Mouse (Mus musculus): ENCODE data around the gene Icmt.
A peak's percentile ranks its signal among the peaks of the same experiment; 100 is the strongest.

Gene Icmt

DNA sequence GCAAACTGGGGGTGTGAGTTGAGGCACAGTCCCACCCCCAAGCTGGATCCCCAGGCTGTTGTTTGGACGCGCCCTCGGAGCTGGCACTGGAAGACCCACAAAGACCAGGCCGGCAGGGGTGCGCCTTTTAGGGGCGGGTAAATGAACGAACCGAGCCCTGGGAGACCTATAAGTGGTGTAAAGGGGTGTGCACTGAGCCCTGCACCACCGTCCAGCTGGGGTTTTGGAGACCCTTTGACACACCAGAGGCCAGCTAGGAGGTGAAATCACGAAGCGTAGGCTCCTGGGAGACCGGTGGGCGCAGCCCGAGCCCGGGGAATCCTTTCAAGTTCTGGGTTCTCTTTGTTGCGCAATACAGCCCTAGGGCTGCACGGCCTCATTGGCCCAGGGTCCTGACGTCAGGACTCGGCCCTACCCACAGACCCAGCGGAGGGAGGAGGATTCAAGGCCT is 22.3 kb upstream of the Icmt start:
- peak; percentile 69 for DNase-seq (ENCODE audit: low read depth, low spot score)

DNA sequence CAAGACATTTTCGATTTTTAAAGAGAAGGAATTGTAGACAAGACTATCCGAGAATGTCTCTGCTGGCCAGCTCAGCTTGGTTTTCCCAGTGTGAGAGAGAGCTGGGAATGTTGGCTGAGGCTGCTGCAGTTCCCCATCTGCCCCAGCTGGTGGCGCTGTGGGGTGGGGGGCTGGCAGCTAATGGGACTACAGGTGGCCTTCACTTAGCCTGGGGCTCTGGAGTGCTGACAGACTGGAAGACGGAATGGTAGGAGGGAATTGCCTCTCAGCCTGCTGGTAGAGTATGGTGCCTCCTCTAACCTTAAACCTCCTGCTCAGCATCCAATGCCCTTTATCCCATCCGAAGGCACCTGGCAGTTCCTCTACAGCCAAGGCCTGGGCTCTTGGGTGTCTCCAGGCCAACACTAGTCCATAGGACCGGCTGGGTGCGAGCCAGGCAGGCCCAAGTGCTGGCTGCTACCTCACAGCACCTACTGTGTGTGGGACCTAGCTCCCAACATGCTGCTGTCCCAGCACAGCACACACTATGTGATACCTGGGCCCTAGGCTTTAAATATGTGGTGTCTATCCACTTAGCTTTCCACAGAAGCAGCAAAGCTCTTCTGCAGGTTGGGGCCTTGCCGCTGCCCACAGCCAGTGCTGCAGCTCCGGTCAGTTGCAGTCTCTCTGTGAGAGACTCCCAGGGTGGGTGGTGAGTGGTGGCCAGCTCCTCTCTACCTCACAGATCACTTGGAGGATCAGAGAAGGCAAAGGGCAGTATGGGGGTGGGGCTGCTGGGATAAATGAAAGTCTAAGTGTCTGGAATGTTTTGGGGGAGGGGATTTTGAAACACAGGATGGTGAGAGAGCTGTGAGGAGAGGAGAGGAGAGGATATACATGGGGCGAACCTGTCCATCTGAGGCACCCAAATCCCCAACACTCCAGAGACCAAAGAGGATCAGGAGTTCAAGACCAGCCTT is 20.4 kb upstream of the Icmt start:
- peak; percentile 75 for DNase-seq (ENCODE audit: low read depth, low spot score)

DNA sequence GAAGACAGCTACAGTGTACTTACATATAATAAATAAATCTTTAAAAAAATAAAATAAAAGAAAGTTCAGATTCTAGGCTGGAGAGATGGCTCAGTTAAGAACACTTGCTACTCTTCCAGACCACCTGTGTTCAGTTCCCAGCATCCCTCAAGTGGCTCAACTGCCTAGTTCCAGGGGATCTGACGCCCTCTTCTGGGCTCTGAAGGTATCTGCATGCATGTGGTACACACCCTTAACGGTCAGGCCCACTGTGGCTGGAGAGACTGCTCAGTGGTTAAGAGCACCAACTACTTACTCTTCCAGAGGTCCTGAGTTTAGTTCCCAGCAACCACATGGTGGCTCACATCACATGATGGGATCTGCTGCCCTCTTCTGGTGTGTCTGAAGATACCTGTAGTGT is 19.1 kb upstream of the Icmt start:
- no peak for DNase-seq (ENCODE audit: low read depth, low spot score)

DNA sequence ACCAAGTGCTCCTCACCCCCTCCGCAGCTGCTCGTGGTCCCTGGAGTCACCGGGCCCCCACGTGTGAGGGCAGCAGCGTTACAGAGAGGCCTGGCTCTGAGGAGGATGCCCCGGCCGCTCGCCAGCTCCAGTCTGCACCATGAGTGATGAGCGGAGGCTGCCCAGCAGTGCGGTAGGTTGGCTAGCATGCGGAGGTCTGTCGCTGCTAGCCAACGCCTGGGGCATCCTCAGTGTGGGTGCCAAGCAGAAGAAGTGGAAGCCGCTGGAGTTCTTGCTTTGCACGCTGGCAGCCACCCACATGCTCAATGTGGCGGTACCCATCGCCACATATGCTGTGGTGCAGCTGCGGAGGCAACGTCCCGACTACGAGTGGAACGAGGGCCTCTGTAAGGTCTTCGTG is 18.0 kb upstream of the Icmt start:
- DNase-seq (ENCODE audit: low read depth, low spot score) = peak; percentile 81

DNA sequence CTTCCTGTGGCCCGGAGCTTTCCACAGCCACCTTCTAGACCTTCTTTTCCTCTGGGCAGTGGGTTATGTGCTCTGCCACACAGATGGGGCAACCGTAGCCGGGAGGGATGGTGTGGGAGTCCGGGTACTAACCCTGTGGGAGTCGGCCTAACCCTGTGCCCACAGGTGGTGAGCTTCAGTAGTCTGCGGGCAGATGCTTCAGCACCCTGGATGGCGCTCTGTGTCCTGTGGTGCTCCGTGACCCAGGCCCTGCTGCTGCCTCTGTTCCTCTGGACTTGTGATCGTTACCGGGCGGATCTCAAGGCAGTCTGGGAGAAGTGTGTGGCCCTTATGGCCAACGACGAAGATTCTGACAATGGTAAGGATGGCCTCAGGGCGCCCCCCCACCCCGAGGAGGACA is 15.4 kb upstream of the Icmt start:
- no peak for DNase-seq (ENCODE audit: low read depth, low spot score)

DNA sequence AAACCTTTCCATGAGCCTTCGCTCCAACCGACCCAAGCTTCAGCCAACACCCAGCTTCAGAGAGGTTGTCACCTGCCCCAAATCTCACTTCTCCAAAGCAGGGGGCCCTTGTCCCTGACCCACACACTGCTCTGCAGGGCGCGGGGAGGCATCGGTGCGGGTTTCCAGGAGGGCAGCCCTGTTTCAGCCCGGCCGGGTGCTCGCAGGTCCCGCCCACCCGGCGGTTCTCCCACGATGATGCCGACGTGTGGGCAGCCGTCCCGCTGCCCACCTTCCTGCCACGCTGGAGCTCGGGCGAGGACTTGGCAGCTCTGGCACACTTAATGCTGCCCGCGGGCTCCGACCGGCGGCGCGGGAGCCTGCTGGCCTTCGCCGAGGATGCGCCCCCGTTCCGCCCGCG is 14.3 kb upstream of the Icmt start:
- no peak for DNase-seq (ENCODE audit: low read depth, low spot score)

DNA sequence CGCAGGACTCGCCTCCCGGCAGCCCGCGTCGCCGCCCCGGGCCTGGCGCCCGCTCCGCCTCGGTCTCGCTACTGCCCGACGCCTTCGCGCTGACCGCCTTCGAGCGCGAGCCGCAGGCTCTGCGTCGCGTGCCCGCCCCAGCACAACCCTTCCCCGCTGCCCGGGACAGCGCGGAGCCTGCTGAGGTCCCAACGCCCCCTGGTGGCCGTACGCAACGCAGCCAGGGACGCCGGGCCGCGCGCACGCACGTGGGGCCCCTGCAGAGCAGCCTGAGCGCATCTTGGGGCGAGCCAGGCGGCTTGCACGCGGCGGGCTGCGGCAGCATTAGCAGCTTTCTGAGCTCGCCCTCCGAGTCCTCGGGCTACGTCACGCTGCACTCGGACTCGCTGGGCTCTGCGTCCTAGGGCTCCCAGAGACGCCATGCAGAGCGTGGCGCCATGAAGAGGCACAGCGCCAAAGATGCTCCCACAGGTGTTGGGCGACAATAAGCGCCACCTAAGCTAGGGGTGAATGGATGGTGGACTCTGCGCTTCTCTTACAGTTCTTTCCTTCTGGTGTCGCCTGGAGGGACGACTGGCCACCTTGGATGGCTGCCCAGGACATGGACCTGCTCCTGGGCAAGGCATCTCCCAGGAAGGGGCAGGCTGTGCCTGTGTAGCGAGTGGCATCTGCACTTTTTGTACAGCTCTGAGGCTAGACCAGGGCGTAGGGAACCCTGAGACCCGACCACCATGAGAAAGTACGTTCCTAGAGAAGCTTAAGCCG is 13.7 kb upstream of the Icmt start:
- DNase-seq (ENCODE audit: low read depth, low spot score) = peak; percentile 91

DNA sequence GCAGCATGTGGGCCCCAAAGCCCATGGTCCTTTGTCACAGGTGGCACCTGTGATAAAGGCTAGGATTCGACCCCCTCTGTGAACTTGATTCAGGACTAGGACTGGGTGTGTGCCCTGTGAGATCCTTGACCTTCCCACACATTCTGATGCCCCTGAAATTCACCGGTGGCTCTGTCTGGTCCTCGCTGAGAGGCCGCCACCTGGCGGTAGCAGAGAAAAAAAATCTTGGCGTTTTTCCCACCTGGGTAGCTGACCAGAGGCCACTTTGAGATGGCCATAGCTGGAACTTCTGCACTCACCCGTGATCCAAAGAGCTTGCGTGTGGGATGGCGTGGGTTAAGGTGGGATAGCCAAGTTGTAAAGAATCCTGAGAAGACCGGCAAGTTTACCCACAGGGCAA is 11.5 kb upstream of the Icmt start:
- DNase-seq (ENCODE audit: low read depth, low spot score) = peak; percentile 90

DNA sequence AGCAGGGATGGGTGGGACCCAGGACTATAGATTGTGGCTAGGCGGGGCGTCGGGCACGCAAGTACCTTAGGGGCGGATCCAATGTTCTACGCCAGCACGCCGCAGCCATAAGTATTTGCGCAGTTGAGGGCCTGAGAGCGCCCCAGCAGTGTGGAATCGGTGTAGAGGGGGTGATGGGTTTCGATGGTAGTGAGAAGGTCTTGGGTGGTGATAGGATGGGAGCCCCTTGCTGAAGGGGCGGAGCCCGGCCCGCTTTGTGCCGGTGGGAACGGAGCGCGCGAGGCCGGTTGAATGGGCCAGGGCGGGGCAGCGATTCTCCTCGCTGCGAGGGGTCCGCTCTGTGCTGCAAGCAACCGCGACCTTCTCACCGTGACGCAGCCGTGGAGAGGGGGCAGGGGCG is 10.8 kb upstream of the Icmt start:
- DNase-seq (ENCODE audit: low read depth, low spot score) = peak; percentile 74

DNA sequence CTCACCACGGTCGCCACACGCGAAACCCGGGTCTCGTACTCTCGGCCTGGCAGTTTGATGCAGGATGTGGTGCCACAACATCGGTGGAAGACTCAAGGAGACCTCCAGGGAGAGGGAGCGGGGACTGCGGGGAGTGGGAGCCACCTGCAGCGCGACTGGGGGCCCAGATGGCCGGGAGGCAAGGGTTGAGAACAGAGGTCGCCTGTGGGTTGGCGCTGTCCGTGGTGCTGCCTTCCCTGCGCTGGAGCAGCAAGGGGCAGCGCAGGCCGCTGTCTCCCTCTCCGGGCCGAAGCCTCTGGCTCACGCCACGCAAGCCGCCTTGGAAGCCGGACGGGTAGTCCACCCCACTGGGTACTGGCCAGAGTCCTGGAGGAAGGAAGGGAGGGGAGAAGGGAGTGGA is 10.1 kb upstream of the Icmt start:
- DNase-seq (ENCODE audit: low read depth, low spot score) = peak; percentile 53

DNA sequence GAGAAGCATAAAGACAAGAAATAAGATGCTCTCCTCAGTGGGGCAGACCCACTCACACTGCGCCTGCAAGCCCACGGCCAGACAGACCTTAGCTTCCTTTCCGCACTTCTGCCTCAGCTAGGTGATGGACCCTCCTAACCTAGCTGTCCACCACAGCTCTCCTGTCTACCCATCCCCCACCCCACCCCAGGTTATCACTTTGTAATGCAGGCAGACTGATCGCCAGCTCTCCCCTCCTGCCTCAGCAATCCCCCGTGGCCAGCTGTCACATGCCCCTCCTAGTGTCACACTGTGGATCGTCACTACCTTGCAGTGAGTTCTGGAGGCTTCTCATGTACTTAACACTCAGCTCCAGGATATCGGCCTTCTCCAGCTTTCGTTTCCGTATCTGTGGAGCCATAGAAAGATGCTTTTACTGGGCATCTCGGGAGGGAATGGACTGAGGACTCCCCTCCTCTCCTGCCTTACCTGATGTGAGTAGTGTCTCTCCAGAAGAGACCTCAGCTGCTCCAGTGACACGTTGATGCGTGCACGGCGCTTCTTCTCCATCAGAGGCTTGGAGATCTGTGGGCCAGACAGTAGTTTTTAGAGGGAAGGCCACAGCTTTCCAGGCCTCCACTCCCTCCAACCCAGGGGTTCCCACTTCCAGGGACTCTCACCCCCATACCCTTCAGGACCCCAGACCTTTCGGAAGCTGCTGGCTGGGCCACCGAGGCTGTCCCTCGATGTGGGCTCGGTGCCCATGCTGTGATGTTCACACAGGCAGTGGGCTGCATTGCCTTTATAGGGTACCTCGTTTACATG is 9.5 kb upstream of the Icmt start:
- DNase-seq (ENCODE audit: low read depth, low spot score) = no peak

DNA sequence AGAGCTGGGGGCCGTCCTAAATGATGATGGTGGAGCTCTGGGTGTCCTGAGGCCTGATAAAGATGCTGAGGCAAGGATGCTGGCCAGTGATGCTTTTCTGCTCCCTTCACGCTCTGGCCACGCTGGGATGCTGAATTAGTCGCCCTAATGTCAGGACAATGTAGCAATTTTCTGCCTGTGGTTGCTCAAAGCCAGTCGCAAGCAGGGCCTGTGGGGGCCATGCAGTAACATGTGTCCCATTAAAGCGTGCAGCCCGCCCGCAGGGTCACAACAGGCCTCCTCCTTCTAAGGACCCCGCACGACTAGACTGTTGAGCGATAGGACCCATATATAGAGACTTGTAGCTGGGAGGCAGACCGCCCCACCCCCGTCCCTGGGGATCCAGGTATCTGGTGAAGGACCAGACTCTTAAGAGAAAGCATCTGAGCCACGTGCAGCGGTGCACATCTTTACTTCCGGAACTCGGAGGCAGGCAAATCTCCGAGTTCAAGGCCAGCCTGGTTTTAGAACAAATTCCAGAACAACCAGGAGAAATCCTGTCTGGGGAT is 8.6 kb upstream of the Icmt start:
- DNase-seq (ENCODE audit: low read depth, low spot score) = no peak

DNA sequence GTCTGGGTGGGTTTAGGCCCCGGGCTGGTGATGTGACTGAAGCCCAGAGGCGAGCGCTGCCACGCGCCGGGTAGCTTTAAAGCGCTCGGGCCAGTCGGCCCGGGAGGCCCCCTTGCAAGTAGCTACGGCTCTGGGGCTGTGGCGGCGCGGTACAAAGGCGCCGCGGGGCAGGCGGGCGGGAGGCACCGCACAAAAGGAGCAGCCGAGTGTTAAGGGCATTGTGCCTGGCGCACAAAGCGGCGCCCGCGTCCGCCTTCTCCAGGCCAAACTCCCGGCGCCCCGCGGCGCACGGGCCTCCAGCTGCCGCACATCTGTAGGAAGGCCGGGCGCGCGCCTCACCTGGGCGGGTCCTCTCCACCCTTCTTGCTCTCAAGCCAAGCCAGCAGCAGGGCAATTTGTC is 6.6 kb upstream of the Icmt start:
- no peak for DNase-seq (ENCODE audit: low read depth, low spot score)

DNA sequence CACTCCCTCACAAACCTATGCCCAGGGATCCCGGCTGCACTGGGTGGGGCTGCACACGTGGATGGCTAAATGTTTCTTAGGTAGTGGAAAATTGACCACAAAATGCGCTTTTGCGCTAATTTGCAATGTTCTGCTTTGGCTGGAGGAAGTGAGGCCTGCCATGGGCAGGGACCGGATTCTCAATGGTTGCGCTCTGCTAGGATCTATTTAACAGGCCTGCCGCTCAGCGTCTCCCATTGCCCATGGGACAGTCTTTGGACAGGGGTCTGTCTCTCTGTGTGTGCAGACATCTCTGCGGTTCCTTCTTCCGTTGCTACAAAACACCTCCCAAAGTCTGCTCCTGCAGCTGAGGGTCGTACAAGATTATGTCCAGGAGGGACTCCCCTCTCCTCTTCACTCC is 6.0 kb upstream of the Icmt start:
- no peak for DNase-seq (ENCODE audit: low read depth, low spot score)

DNA sequence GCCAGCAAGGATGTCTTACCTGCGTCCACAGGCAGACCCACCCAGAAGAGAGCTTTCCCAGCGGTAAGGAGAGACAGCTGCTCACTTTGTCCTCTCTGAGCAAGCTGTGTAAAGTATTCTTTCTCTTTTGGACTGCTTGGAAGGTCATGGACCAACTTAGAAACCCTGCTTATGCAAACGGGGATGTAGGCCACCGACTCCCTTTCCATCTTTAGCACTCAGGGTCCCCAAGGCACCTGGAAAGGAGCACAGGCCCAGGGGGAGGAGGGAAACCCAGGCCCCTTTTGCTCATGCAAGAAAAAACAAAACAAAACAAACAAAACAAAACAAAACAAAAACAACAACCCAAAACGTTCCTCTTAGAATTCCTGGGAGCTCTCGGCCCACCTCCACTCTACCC is 5.5 kb upstream of the Icmt start, which contains the start of gene Hes3:
Hes3 (minus strand) TSS at position 101 of the 400 bp plus-strand sequence.
- no peak for DNase-seq (ENCODE audit: low read depth, low spot score)

DNA sequence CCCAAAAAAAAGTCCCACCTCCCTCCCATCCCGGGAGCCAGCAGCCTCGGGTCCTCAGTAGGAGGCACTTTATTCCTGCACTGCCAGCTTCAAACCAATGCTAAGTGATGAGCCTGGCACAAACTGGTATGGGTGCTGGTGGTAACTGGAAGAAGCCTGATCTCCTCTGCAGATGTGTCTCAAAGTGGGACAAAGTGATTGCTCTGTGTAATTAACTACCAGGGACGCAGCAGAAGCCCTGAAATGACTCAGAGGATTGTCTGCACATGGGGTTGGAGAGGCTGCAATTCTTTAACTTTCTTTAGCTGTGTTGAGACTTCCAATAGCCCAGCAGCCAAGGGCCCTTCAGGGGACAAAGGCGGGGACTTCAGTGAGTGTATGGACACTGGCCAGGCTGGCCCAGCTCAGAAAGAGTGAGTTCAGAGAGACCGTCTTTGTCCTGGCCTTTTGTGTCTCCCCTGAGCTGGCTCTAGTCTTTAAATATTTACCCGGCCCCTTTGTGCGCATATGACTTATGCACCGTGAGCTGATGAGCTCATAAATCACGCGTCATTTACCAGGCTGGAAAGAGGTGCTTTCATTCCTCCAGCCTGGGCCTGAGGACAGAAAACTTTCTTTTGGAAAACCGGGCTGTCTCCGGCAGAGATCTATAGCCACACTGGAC is 4.8 kb upstream of the Icmt start:
- DNase-seq (ENCODE audit: low read depth, low spot score) = peak; percentile 56

DNA sequence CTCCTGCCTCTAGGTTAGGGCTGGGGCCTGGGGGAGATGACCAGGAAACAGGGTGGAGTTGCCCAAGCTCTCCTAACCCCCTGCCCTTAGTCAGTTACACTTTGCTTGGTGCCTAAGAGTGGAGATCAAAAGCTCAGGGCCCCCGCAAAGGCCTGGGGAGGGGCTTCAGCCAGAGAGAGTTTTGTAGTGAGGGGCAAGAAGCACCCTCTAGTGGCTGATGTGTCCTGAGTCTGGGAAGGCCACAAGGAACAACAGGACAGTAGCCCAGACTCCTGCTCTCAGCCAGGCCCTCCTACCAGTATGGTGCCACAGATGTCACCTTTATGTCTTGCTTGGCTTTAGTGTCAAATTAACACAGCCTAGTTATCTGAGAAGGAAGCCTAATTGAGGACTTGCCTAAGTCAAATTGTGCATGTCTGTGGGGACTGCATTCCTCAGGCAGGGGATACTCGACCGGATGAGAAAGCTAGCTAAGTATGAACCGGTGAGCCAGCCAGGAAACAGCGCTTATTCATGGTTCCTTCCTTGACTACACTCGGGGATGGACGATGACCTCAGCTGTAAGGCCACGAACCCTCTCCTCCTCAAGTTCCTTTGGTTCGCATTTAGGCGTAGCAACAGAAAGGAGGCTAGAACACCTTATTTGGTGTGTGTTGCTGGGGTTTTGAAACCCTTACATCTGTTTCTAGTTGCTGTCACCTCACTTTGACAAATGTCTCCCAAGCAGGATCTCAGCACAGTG is 2.7 kb upstream of the Icmt start:
- DNase-seq (ENCODE audit: low read depth, low spot score) = no peak

DNA sequence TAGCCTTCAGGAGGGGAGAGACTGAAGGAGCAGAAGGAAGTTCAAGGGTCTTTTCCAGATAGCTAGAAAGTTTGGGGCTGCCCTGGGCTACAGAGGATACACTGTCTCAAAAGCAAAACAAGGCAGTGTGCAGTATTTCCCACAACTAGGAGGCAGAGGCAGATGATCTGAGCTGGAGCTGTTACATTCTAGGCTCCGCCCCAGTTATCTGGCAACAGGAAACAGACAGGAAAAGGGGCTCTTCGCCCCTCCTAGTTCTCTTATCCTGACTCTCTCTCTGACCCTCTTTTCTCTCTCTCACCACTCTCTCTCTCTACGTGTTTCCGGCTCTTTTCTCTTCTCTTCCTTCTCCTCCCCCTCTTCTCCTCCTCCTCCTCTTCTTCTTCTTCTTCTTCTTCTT is 1.1 kb upstream of the Icmt start:
- DNase-seq (ENCODE audit: low read depth, low spot score) = no peak

DNA sequence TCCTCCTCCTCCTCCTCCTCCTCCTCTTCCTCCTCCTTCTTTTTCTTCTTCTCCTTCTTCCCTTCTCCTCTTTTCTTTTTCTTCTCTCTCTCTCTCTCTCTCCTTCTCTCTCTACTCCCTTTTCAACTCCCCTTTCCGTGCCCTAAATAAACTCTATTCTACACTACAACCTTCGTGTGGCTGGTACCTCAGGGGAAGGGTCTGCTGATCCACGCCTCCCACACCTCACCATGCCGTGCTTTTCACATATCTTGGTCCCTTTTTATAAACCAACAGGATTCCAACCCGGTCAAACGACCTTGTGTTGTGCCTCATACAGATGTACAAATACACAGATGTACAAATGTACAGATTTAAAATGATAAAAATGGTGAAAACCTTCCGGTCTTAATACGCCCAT is 656 bp upstream of the Icmt start:
- DNase-seq (ENCODE audit: low read depth, low spot score) = no peak

DNA sequence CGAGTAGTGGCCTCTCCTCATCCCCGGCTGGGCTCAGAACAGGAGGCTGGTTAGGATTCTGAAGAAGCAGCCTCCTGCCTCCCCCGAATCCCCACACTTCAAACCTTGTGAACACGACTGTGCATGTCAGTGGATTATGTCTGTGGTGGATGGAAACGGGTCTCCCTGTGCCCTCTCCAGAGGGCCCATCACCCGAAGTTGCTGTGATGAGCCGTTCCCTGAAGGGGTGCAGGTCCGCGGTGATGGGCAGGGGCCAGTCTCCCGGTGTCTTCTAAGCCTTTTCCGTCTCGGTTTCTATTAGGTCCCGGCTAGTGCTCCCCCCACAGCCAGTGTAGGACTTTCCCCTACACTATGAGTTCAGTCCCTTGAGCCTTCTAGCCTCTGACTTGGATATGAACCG is 1.8 kb downstream of the Icmt start:
- DNase-seq (ENCODE audit: low read depth, low spot score) = no peak
